Mouse (Mus musculus): Measurements from ENCODE around the gene Nek11. TPM values are rescaled to one million over a fixed set of nuclear protein-coding genes. Genes with fewer than 3 reads are reported as not detected.
"Not testable (repeated sequence)": the region's sequence is repeated elsewhere in the genome, so short reads cannot be mapped to it uniquely, and the experiment has no call there.

Gene Nek11
- total RNA-seq, 2 experiments from 2014 or later: not detected

DNA sequence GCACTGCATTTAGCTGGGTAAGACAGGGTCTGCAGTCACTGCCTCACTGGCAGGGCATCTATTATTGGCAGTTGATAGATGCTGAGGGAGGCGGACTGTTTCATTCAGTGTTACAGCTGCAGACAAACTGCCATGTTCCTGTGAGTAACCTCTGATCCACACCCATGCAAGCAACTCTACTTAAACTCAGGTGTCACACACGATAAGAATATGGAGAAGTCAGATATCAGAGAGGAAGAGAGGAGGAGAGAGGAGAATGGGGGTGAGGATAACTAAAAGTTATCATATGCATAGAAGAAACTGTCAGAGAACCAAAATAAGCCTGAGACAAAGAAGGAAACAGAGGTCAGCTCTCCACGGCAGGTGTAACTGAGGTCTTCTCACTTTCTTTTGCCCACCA is 212.9 kb downstream of the Nek11 start:
- DNase-seq: no peak
- intact Hi-C loops (cut with DNase I): no loop called here

DNA sequence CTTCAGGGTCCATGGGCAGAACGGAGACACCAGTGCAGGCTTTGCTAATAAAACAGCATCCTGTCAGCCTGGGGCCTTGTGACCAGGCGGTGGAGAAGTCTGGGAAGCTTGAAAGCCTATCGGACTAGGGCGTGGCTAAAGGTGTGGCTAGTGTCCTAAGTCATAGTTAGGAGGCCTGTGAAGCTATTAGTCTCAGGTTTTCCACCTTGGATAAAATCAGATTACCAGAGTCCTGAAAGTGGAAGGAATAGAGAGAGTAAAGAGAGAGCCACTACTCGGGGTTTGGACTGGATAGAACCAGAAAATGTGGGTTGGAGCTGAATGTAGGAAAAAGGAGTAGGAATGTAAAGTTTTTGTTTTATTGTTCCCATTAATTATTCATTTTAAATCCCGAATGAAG is 250.3 kb downstream of the Nek11 start, which contains the start of gene 1700080E11Rik:
Gene 1700080E11Rik, minus strand, starts transcription at position 101 of the 400 bp plus-strand sequence.
- no peak for DNase-seq
- intact Hi-C loops (cut with DNase I): no loop called here

- intact Hi-C loops (cut with DNase I): no loop called here
- DNase-seq: no peak
Measured at GRCm38 (mm10) chr9:105139204-105139603, 256.1 kb downstream of the Nek11 start.

DNA sequence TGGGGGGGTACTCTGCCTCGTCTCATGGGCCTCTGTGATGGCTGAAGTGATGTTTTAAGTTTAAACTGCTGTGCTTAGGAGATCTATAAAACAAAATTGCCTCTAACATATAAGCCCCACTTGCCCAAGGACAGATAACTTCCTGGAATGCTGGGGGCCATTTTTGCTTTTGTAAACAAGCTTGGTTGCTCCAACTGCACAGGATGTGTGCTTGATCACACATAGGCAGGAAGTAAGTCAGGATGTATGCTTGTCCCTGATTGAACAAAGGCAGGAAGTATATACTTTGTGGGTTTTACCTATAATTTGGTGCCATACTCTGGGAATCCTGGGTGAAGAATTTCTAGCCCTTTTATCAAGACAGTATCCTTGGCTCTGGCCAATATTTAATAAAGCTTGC is 258.9 kb downstream of the Nek11 start:
- intact Hi-C loops (cut with DNase I): no loop called here

DNA sequence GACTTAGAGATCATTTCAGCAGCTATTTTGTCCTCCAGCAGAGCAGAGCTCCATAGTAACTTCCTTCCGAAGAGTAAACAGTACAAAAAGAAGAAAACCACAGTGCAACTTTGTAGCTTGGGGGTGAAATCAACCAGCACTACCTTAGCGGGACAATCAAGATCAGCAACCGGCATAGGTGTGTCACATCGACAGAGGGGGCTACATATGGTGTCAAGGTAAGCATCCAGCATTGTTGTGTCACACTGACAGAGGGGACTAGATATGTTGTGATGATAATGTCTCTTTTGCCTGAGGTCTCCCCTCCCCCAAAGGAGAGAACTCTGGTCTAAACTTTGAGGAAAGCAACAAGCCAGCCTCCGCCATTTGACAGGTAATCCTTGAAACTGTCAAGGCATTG is 260.8 kb downstream of the Nek11 start:
- DNase-seq: no peak
- intact Hi-C loops (cut with DNase I): no loop called here

More for the DNA sequence above, 258.9 kb downstream of the Nek11 start:
- no peak for DNase-seq

GRCm38 (mm10) chr9:105132002-105132367 is 263.3 kb downstream of the Nek11 start:
- no peak for DNase-seq
- intact Hi-C loops (cut with DNase I): no loop called here

GRCm38 (mm10) chr9:105131253-105132001 is 263.9 kb downstream of the Nek11 start, which contains the start of gene Nudt16:
Nudt16 (minus strand) TSS chr9:105131824.
- peak; percentile 83 to 87 for DNase-seq
- intact Hi-C loops (cut with DNase I): no loop called here

- intact Hi-C loops (cut with DNase I): no loop called here
Measured at GRCm38 (mm10) chr9:105130331-105130730, 265.0 kb downstream of the Nek11 start.

GRCm38 (mm10) chr9:105125206-105125605 is 270.1 kb downstream of the Nek11 start:
- not testable (repeated sequence) for DNase-seq
- intact Hi-C loops (cut with DNase I): loop anchor here (5.0 kb wide), 1 partner anchor 73 kb away; the partner anchor contains the start of gene Mrpl3

More at GRCm38 (mm10) chr9:105130331-105130730, 265.0 kb downstream of the Nek11 start:
- DNase-seq: no peak

Other genes starting within 250 kb of the Nek11 start
- gene Aste1, start 132 bp downstream of the Nek11 start, total RNA-seq (2021): 1 to 10 TPM; 1.7 to 1.8 TPM
- gene Atp2c1, start 131.8 kb upstream of the Nek11 start, total RNA-seq (2021): 10 to 100 TPM; 34.2 to 35.3 TPM
- gene Pik3r4, start 247.5 kb upstream of the Nek11 start, total RNA-seq (2021): 10 to 100 TPM; 10.9 to 12.0 TPM